Mouse (Mus musculus): ENCODE measurements around the gene Zfp57.

GRCm38 (mm10) chr17:36998477-36998876 is 2.5 kb upstream of the Zfp57 start:
- TF ChIP-seq POLR2A (IDR thresholded peaks at IDR 0.05; ENCODE audit: insufficient read depth, low read depth, low read length) (no peak), CTCF (IDR thresholded peaks at IDR 0.05; ENCODE audit: insufficient read depth, low read depth, low read length) (no peak)
